Mouse (Mus musculus) bone marrow, adult 2 months (tissue): Measurements from ENCODE around the gene Ces2h.
"Not testable (repeated sequence)": the region's sequence is repeated elsewhere in the genome, so short reads cannot be mapped to it uniquely, and the experiment has no call there.

Experiments
- CTCF ChIP-seq: fragments of 200-500 bp; IDR thresholded peaks from 2 replicates; pipeline ENCODE4 v1.5.1; 2011; ENCODE audit warnings: low read length, control low read depth; ENCODE audit not compliant: control insufficient read depth, insufficient read depth
- POLR2A ChIP-seq: fragments of 200-500 bp; IDR thresholded peaks from 2 replicates; pipeline ENCODE4 v1.6.1; 2011; ENCODE audit warnings: low read depth, mild to moderate bottlenecking, control low read depth, low read length, borderline replicate concordance; ENCODE audit not compliant: control insufficient read depth

GRCm38 (mm10) chr8:105067905-105068304 is 67.3 kb downstream of the Ces2h start:
- TF ChIP-seq POLR2A, CTCF: not testable (repeated sequence)
